Mouse (Mus musculus): ENCODE results near the gene Crtc2. TPM values are rescaled to one million over a fixed set of nuclear protein-coding genes. Genes with fewer than 3 reads are reported as not detected.

Crtc2 gene
- total RNA-seq, 1 experiment, result 9.8 TPM

- peak within 1 kb of the TSS; percentile 100 for H3K9ac ChIP-seq (ENCODE audit: insufficient read depth, low read depth, low read length, poor library complexity, severe bottlenecking)
- TF ChIP-seq ZNF384 (IDR thresholded peaks at IDR 0.05; ENCODE audit: low read depth, low read length) (no peak), HCFC1 (IDR thresholded peaks at IDR 0.05; ENCODE audit: borderline replicate concordance, insufficient read depth, low read length) (peak; percentile 62; the same call in 1 of the 2 replicates), CHD2 (IDR thresholded peaks at IDR 0.05; ENCODE audit: low read depth, low read length) (peak; percentile 92)
- H3K9me3 ChIP-seq (ENCODE audit: control insufficient read depth, insufficient read depth, low read depth, low read length), result no peaks in the 10 kb centered on the region
- in situ Hi-C loops (cut with MboI; ENCODE audit: low sequenced_read_pairs in 2 of 2, unreplicated experiment in 2 of 2), result no loop called here
- H3K4me3 ChIP-seq (ENCODE audit: insufficient read depth in 1 of 2, low read depth in 1 of 2, low read length in 2 of 2, poor library complexity in 1 of 2, severe bottlenecking in 1 of 2), result peak within 1 kb of the TSS; percentile 99
- H3K4me1 ChIP-seq (ENCODE audit: control insufficient read depth in 2 of 2, insufficient read depth in 2 of 2, low read length in 2 of 2, poor library complexity in 1 of 2), result no peaks in the 10 kb centered on the region; a peak in 1 of 4 replicates
- peak within 1 kb of the TSS; percentile 100 for H3K27ac ChIP-seq (ENCODE audit: insufficient read depth, low read depth, low read length, poor library complexity, severe bottlenecking)
- no peaks in the 10 kb centered on the region for H3K36me3 ChIP-seq (ENCODE audit: control insufficient read depth, insufficient read depth, low read length, poor library complexity, severe bottlenecking)
- DNase-seq (ENCODE audit: low read depth, low spot score), result peak; percentile 99
These were observed 38.6 kb downstream of the Crtc2 start, which contains the start of gene Gatad2b for GRCm38 (mm10) chr3:90292345-90293275. Gatad2b (plus strand) TSS chr3:90293178.

GRCm38 (mm10) chr3:90293352-90294063, 39.5 kb downstream of the Crtc2 start:
- DNase-seq (ENCODE audit: low read depth, low spot score), result peak; percentile 69
- Histone ChIP-seq H3K27ac (ENCODE audit: insufficient read depth, low read depth, low read length, poor library complexity, severe bottlenecking) (peak overlapping the region; percentile 100), H3K4me1 (ENCODE audit: control insufficient read depth in 2 of 2, insufficient read depth in 2 of 2, low read length in 2 of 2, poor library complexity in 1 of 2) (no peaks in the 10 kb centered on the region; a peak in 1 of 4 replicates), H3K4me3 (ENCODE audit: insufficient read depth in 1 of 2, low read depth in 1 of 2, low read length in 2 of 2, poor library complexity in 1 of 2, severe bottlenecking in 1 of 2) (peak overlapping the region; percentile 99), H3K9me3 (ENCODE audit: control insufficient read depth, insufficient read depth, low read depth, low read length) (no peaks in the 10 kb centered on the region), H3K36me3 (ENCODE audit: control insufficient read depth, insufficient read depth, low read length, poor library complexity, severe bottlenecking) (no peaks in the 10 kb centered on the region), H3K9ac (ENCODE audit: insufficient read depth, low read depth, low read length, poor library complexity, severe bottlenecking) (peak overlapping the region; percentile 100)
- in situ Hi-C loops (cut with MboI; ENCODE audit: low sequenced_read_pairs in 2 of 2, unreplicated experiment in 2 of 2), result no loop called here
- TF ChIP-seq MAFK (IDR thresholded peaks at IDR 0.05; ENCODE audit: insufficient read depth, low read depth, low read length) (no peak), ZNF384 (IDR thresholded peaks at IDR 0.05; ENCODE audit: low read depth, low read length) (no peak), ZC3H11A (IDR thresholded peaks at IDR 0.05; ENCODE audit: borderline replicate concordance, low read depth, low read length) (no peak), HCFC1 (IDR thresholded peaks at IDR 0.05; ENCODE audit: borderline replicate concordance, insufficient read depth, low read length) (no peak)

- Histone ChIP-seq H3K9me3 (ENCODE audit: control insufficient read depth, insufficient read depth, low read depth, low read length) (no peaks in the 10 kb centered on the region), H3K9ac (ENCODE audit: insufficient read depth, low read depth, low read length, poor library complexity, severe bottlenecking) (peak overlapping the region; percentile 100), H3K27ac (ENCODE audit: insufficient read depth, low read depth, low read length, poor library complexity, severe bottlenecking) (peak overlapping the region; percentile 100; the same call in 1 of the 2 replicates), H3K4me1 (ENCODE audit: control insufficient read depth in 2 of 2, insufficient read depth in 2 of 2, low read length in 2 of 2, poor library complexity in 1 of 2) (no peaks in the 10 kb centered on the region; a peak in 1 of 4 replicates), H3K36me3 (ENCODE audit: control insufficient read depth, insufficient read depth, low read length, poor library complexity, severe bottlenecking) (no peaks in the 10 kb centered on the region), H3K4me3 (ENCODE audit: insufficient read depth in 1 of 2, low read depth in 1 of 2, low read length in 2 of 2, poor library complexity in 1 of 2, severe bottlenecking in 1 of 2) (peak overlapping the region; percentile 99)
- no peak for TF ChIP-seq ZC3H11A (IDR thresholded peaks at IDR 0.05; ENCODE audit: borderline replicate concordance, low read depth, low read length)
- TF ChIP-seq ZNF384 (IDR thresholded peaks at IDR 0.05; ENCODE audit: low read depth, low read length), result no peak
- no peak for DNase-seq (ENCODE audit: low read depth, low spot score)
- in situ Hi-C loops (cut with MboI; ENCODE audit: low sequenced_read_pairs in 2 of 2, unreplicated experiment in 2 of 2), result no loop called here
These were observed 40.1 kb downstream of the Crtc2 start for GRCm38 (mm10) chr3:90294064-90294440.

- Histone ChIP-seq H3K27ac (ENCODE audit: insufficient read depth, low read depth, low read length, poor library complexity, severe bottlenecking) (no peak overlapping the region), H3K9ac (ENCODE audit: insufficient read depth, low read depth, low read length, poor library complexity, severe bottlenecking) (peak overlapping the region; percentile 62; the same call in 1 of the 2 replicates), H3K36me3 (ENCODE audit: control insufficient read depth, insufficient read depth, low read length, poor library complexity, severe bottlenecking) (no peaks in the 10 kb centered on the region), H3K9me3 (ENCODE audit: control insufficient read depth, insufficient read depth, low read depth, low read length) (no peaks in the 10 kb centered on the region), H3K4me3 (ENCODE audit: insufficient read depth in 1 of 2, low read depth in 1 of 2, low read length in 2 of 2, poor library complexity in 1 of 2, severe bottlenecking in 1 of 2) (peak overlapping the region; percentile 99), H3K4me1 (ENCODE audit: control insufficient read depth in 2 of 2, insufficient read depth in 2 of 2, low read length in 2 of 2, poor library complexity in 1 of 2) (no peaks in the 10 kb centered on the region; a peak in 1 of 4 replicates)
- in situ Hi-C loops (cut with MboI; ENCODE audit: low sequenced_read_pairs in 2 of 2, unreplicated experiment in 2 of 2), result no loop called here
- TF ChIP-seq ZNF384 (IDR thresholded peaks at IDR 0.05; ENCODE audit: low read depth, low read length) (no peak), MAFK (IDR thresholded peaks at IDR 0.05; ENCODE audit: insufficient read depth, low read depth, low read length) (no peak), CHD2 (IDR thresholded peaks at IDR 0.05; ENCODE audit: low read depth, low read length) (no peak), ZC3H11A (IDR thresholded peaks at IDR 0.05; ENCODE audit: borderline replicate concordance, low read depth, low read length) (no peak), HCFC1 (IDR thresholded peaks at IDR 0.05; ENCODE audit: borderline replicate concordance, insufficient read depth, low read length) (no peak)
- DNase-seq (ENCODE audit: low read depth, low spot score), result no peak
These were observed 40.7 kb downstream of the Crtc2 start for GRCm38 (mm10) chr3:90294651-90295050.
